Mouse (Mus musculus) layer of hippocampus, adult 2 months (tissue): Measurements from ENCODE around the gene Ccnt2. TPM values are rescaled to one million over a fixed set of nuclear protein-coding genes. Genes with fewer than 3 reads are reported as not detected.
A peak's percentile ranks its signal among the peaks of the same experiment; 100 is the strongest.
"Not testable (repeated sequence)": the region's sequence is repeated elsewhere in the genome, so short reads cannot be mapped to it uniquely, and the experiment has no call there.

Source experiments
- DNase-seq, 2 experiments: peaks; one replicate each; pipeline ENCODE4 v3.0.0; 2022; ENCODE audit warnings: low spot score in 2 of 2
- H3K27ac ChIP-seq: fragments of 200-600 bp; 2 replicates; pipeline ENCODE4 v1.8.1; 2022
- H3K4me3 ChIP-seq: fragments of 200-600 bp; 2 replicates; pipeline ENCODE4 v1.8.1; 2022; ENCODE audit warnings: mild to moderate bottlenecking
- CTCF ChIP-seq: fragments of 200-600 bp; conservative IDR thresholded peaks from 2 replicates; pipeline ENCODE4 v1.8.1; 2022; ENCODE audit warnings: antibody characterized with exemption, mild to moderate bottlenecking, moderate library complexity
- long read RNA-seq, 2 experiments: library from polyadenylated mRNA; stranded (forward); transcript quantifications; one replicate each; pipeline ENCODE4 v2.0.0; 2021; ENCODE audit warnings: borderline mapping rate in 2 of 2
- total RNA-seq, 2 experiments: library from RNA; stranded (reverse); gene quantifications; 2 replicates each; pipeline ENCODE4 v1.2.3; 2021

Gene Ccnt2
- total RNA-seq = 10 to 100 TPM; 64.8 to 76.0 TPM
- long read RNA-seq, experiment 1, full-length matches to known transcripts = 11 of 38 reads
- long read RNA-seq, experiment 1, partial matches to known transcripts = 1 of 38 reads
- long read RNA-seq, experiment 1, other reads (novel, unspliced or antisense) = 26 of 38 reads
- long read RNA-seq, experiment 2, full-length matches to known transcripts = 17 of 41 reads
- long read RNA-seq, experiment 2, partial matches to known transcripts = 5 of 41 reads
- long read RNA-seq, experiment 2, other reads (novel, unspliced or antisense) = 19 of 41 reads

DNA sequence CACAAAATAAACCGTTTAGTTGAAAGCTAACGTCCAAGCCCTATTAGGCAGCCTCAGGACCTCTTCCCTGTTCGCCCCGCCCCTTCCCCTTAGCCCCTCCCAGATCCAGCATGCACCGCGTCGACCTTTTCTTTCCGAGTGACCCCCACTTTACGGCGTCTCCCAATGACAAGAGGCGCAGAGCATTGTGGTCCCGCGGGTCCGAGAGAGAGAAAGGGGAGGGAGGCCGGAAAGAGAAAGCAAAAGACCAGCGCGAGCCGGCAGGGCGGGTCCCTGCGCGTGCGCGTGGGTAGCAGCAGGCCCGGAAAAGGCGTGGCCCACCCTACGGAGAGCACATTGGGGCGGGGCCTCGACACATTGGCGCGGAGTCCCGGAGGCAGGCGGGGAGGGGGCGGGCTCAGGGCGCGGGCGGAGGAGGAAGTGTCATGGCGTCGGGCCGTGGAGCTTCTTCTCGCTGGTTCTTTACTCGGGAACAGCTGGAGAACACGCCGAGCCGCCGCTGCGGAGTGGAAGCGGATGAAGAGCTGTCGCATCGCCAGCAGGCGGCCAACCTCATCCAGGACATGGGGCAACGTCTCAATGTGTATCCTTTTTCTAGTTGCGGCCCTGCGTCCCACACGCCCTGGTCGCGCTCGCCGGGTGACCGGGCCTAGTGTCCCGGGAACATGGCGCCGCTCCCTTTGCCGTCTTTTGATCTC is at the start of gene Ccnt2:
Gene Ccnt2 (plus strand): TSS at position 362 of the 698 bp plus-strand sequence.
- Histone ChIP-seq H3K27ac (peak within 1 kb of the TSS; percentile 99), H3K4me3 (peak within 1 kb of the TSS; percentile 91)
- peak; percentile 99 to 100 for DNase-seq
- peak; percentile 60 for TF ChIP-seq CTCF

DNA sequence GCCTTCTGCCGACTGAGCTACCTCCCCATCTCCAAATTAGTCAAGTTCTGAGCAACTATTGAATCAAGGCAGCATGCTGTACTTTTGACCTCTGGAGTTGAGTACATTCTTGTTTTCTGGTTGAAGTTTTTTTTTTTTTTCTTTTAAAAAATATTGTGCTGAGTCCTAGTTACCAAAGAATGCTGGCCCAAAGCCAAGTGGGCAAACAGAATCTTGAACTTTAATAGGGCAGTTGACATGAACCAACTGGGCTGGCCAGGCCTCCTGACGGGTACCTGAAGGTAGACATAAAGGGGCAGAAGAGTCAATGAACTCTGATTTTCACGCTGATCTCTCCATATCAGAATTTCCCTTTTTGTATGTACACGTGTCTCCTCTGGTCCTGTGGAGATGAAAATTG is 44.9 kb upstream of the Ccnt2 start, which contains the start of gene Acmsd:
Gene Acmsd (plus strand): TSS at position 318 of the 400 bp plus-strand sequence.
- TF ChIP-seq CTCF = no peak
- no peak for DNase-seq
- H3K27ac ChIP-seq = no peak within 1 kb of the TSS
- no peak within 1 kb of the TSS for H3K4me3 ChIP-seq

GRCm38 (mm10) chr1:127731086-127731485 is 42.9 kb upstream of the Ccnt2 start:
- Histone ChIP-seq H3K4me3 (no peak overlapping the region), H3K27ac (no peak overlapping the region)
- no peak for DNase-seq
- no peak for TF ChIP-seq CTCF

GRCm38 (mm10) chr1:127732435-127732834 is 41.5 kb upstream of the Ccnt2 start:
- DNase-seq = no peak
- no peak for TF ChIP-seq CTCF
- H3K27ac ChIP-seq = no peak overlapping the region
- no peak overlapping the region for H3K4me3 ChIP-seq

- no peak for TF ChIP-seq CTCF
- Histone ChIP-seq H3K27ac (no peak overlapping the region), H3K4me3 (no peak overlapping the region)
- DNase-seq = no peak
Measured at GRCm38 (mm10) chr1:127732841-127733240, 41.1 kb upstream of the Ccnt2 start.

DNA sequence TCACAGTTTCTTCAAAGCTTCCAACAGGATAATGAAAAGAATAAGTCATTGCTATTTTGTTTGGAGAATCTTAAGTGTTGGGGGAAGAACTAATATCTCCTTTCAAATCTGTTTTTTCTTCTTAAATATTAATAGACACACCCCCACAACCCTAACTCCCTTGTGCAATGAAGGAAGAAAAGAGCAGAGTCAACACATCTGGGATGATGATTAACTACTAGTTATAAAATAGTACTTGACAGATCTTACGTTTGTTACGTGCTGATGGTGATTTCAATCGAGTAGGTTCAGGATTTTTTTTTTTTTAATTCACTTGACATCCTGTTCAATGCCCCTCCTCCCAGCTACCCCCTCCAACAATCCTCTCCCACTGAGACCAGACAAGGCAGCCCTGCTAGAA is 38.6 kb upstream of the Ccnt2 start:
- H3K4me3 ChIP-seq = no peak overlapping the region
- no peak for TF ChIP-seq CTCF
- DNase-seq = no peak
- no peak overlapping the region for H3K27ac ChIP-seq

GRCm38 (mm10) chr1:127750401-127751102 is 23.4 kb upstream of the Ccnt2 start:
- Histone ChIP-seq H3K4me3 (no peak overlapping the region), H3K27ac (no peak overlapping the region)
- no peak for DNase-seq
- TF ChIP-seq CTCF = no peak

DNA sequence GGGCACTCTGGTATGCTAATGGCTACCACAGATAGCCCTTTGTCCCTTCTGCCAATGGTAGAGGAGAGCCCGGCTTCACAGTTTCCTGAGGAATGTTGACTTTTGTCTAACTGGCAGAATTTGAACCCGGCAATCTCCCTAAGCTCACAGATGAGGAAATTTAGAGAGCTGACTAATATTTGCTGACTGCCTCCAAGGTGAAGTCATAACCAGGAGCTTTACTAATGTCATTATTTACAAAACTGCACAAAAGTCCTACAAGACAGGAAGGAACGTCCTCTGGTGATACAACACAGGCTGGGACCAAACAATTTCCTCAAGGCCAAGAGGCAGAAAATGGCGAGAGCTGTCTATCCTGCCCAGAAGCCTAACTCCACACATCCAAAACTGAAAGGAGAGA is 18.2 kb upstream of the Ccnt2 start:
- H3K27ac ChIP-seq = no peak overlapping the region
- no peak for TF ChIP-seq CTCF
- H3K4me3 ChIP-seq = no peak overlapping the region
- no peak for DNase-seq

GRCm38 (mm10) chr1:127756331-127757163 is 17.4 kb upstream of the Ccnt2 start:
- no peak overlapping the region for H3K4me3 ChIP-seq
- H3K27ac ChIP-seq = no peak overlapping the region
- no peak for DNase-seq
- TF ChIP-seq CTCF = no peak

- not testable (repeated sequence) for H3K27ac ChIP-seq, DNase-seq, H3K4me3 ChIP-seq
Measured at GRCm38 (mm10) chr1:127757164-127757545, 16.8 kb upstream of the Ccnt2 start.

DNA sequence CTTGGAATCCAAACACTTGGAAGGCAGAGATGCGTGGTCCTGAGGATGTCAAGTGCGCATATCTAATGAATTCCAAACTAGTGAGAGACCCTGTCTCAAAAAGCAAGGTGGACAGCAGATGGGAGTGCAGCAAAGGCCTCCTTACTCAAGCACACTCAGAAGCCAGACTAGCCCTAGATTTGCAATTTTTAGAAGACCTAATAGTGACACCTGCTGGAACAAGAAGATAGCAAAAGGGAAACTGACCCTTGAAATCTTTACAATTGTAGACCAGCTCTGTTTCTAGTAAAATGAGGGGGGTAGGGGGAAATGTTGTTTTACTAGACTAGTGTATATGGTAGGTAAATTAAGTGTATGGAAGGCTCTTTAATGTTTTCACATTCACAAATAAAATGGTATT is 8.5 kb upstream of the Ccnt2 start:
- peak; percentile 79 for TF ChIP-seq CTCF
- DNase-seq = peak in 1 of 2 experiments; percentile 29
- Histone ChIP-seq H3K27ac (no peak overlapping the region), H3K4me3 (no peak overlapping the region)

DNA sequence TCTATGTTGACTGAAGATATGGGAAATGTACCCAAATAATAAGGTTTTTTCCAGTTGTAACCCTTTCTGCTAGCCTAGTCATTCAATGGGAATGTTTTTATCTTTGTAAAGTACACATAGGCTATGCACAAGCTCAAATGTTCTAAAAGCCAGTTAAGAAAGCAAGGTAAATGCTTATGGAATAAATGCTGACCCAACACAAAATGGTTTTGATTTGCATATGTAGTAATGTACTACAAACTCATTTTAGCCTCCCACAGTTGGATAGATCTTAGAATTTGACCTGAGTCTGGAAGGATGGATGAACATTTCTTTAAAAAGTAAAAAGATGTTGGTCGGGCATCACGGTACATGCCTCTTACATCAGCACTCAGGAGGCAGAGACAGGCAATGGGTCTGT is 7.2 kb upstream of the Ccnt2 start:
- no peak for TF ChIP-seq CTCF
- no peak overlapping the region for H3K27ac ChIP-seq
- H3K4me3 ChIP-seq = no peak overlapping the region
- no peak for DNase-seq
